Mouse (Mus musculus) forebrain, embryonic 14.5 days (tissue): Measurements from ENCODE around the gene Bloc1s2. TPM values are rescaled to one million over a fixed set of nuclear protein-coding genes. Genes with fewer than 3 reads are reported as not detected.

ENCODE experiments used
- ATAC-seq: fragments of 200-750 bp; cut with Nextera tagmentation; 2 replicates; pipeline ENCODE4 v1.8.0; 2017; ENCODE audit warnings: mild to moderate bottlenecking, moderate library complexity
- DNase-seq: peaks from one replicate; pipeline ENCODE4 v3.0.0-alpha.2; 2015; ENCODE audit warnings: low spot score
- H3K27ac ChIP-seq: fragments of 300-500 bp; sonication (generic); 2 replicates; pipeline ENCODE4 v1.5.1; 2014; ENCODE audit warnings: low read depth, mild to moderate bottlenecking, control low read depth, low read length, moderate library complexity
- H3K27me3 ChIP-seq: fragments of 300-500 bp; sonication (generic); replicated peaks from 2 replicates; pipeline ENCODE4 v1.6.1; 2014; ENCODE audit warnings: low read length, control low read depth, mixed read lengths; ENCODE audit not compliant: control insufficient read depth, insufficient read depth
- H3K36me3 ChIP-seq: fragments of 300-500 bp; sonication (generic); 2 replicates; pipeline ENCODE4 v1.6.1; 2014; ENCODE audit warnings: low read length, control low read depth; ENCODE audit not compliant: control insufficient read depth, insufficient read depth
- H3K4me1 ChIP-seq: fragments of 300-500 bp; sonication (generic); 2 replicates; pipeline ENCODE4 v1.6.1; 2014; ENCODE audit warnings: antibody characterized with exemption, low read length, control low read depth; ENCODE audit not compliant: control insufficient read depth, insufficient read depth
- H3K4me2 ChIP-seq: fragments of 300-500 bp; sonication (generic); 2 replicates; pipeline ENCODE4 v1.6.1; 2014; ENCODE audit warnings: mild to moderate bottlenecking, control low read depth, low read length
- H3K4me3 ChIP-seq: fragments of 300-500 bp; sonication (generic); 2 replicates; pipeline ENCODE4 v1.5.1; 2014; ENCODE audit warnings: low read depth, low read length, control low read depth
- H3K9ac ChIP-seq: fragments of 300-500 bp; sonication (generic); 2 replicates; pipeline ENCODE4 v1.6.1; 2014; ENCODE audit warnings: mild to moderate bottlenecking, low read length, control low read depth, moderate library complexity
- H3K9me3 ChIP-seq: fragments of 300-500 bp; sonication (generic); replicated peaks from 2 replicates; pipeline ENCODE4 v1.6.1; 2016; ENCODE audit warnings: low read length, control low read depth, mixed read lengths; ENCODE audit not compliant: control insufficient read depth
- WGBS: fragments of 180-500 bp; shearing (Covaris S2); extraction: QIAGEN DNeasy Blood & Tissue Kit; methylation state at CpG from one replicate; pipeline ENCODE4 v1.1.7; 2014; 5-methylcytosine and 5-hydroxymethylcytosine counted together
- polyA plus RNA-seq: library from polyadenylated mRNA; unstranded; fragments of >200 nt; fragmentation: Nextera tagmentation; extraction: Ambion mirVana; gene quantifications from 2 replicates; pipeline ENCODE4 v1.2.1, GENCODE M21; 2014

Gene Bloc1s2
- polyA plus RNA-seq, 1 experiment from 2014 or later, result 165 TPM

GRCm38 (mm10) chr19:44111706-44112105, 34.5 kb downstream of the Bloc1s2 start:
- Histone ChIP-seq H3K9me3 (no peaks in the 10 kb centered on the region), H3K4me3 (no peak overlapping the region), H3K36me3 (peaks cover 56% of the 10 kb centered on the region), H3K27me3 (no peaks in the 10 kb centered on the region), H3K27ac (no peak overlapping the region), H3K9ac (no peak overlapping the region), H3K4me2 (no peak overlapping the region), H3K4me1 (peaks cover 5% of the 10 kb centered on the region; the same call in 1 of the 2 replicates)
- ATAC-seq (no peak), DNase-seq (peak; percentile 53)
- WGBS, result 58% methylated on average over 7 of the region's 7 CpGs

GRCm38 (mm10) chr19:44110356-44110755, 35.9 kb downstream of the Bloc1s2 start:
- H3K36me3 ChIP-seq, result peaks cover 46% of the 10 kb centered on the region
- WGBS, result 92% methylated on average over 9 of the region's 9 CpGs
- H3K4me1 ChIP-seq, result peaks cover 12% of the 10 kb centered on the region
- H3K27ac ChIP-seq, result no peak overlapping the region
- H3K9ac ChIP-seq, result no peak overlapping the region
- no peaks in the 10 kb centered on the region for H3K9me3 ChIP-seq
- no peaks in the 10 kb centered on the region for H3K27me3 ChIP-seq
- DNase-seq, result no peak
- ATAC-seq, result no peak
- no peak overlapping the region for H3K4me3 ChIP-seq
- H3K4me2 ChIP-seq, result no peak overlapping the region

- DNase-seq, result no peak
- Histone ChIP-seq H3K4me1 (peaks cover 12% of the 10 kb centered on the region), H3K4me3 (no peak overlapping the region), H3K9me3 (no peaks in the 10 kb centered on the region), H3K27me3 (no peaks in the 10 kb centered on the region), H3K9ac (no peak overlapping the region), H3K36me3 (peaks cover 36% of the 10 kb centered on the region), H3K27ac (no peak overlapping the region), H3K4me2 (no peak overlapping the region)
- ATAC-seq, result no peak
Measured at GRCm38 (mm10) chr19:44108996-44109395, 37.2 kb downstream of the Bloc1s2 start.

GRCm38 (mm10) chr19:44107661-44108521, 38.4 kb downstream of the Bloc1s2 start:
- WGBS, result 30% methylated on average over 22 of the region's 22 CpGs
- no peaks in the 10 kb centered on the region for H3K27me3 ChIP-seq
- no peaks in the 10 kb centered on the region for H3K9me3 ChIP-seq
- peak overlapping the region; percentile 95 for H3K9ac ChIP-seq
- ATAC-seq (peak; percentile 42), DNase-seq (peak; percentile 3)
- no peak overlapping the region for H3K27ac ChIP-seq
- peaks cover 12% of the 10 kb centered on the region for H3K4me1 ChIP-seq
- H3K36me3 ChIP-seq, result peaks cover 25% of the 10 kb centered on the region
- peak overlapping the region; percentile 87 for H3K4me2 ChIP-seq
- peak overlapping the region; percentile 92 for H3K4me3 ChIP-seq

GRCm38 (mm10) chr19:44106831-44107660, 39.2 kb downstream of the Bloc1s2 start, which contains the start of gene Chuk:
TSS of gene Chuk (minus strand) at chr19:44107480.
- ATAC-seq (peak; percentile 100), DNase-seq (peak; percentile 99)
- H3K9ac ChIP-seq, result peak within 1 kb of the TSS; percentile 95
- peak within 1 kb of the TSS; percentile 48; the same call in 1 of the 2 replicates for H3K27ac ChIP-seq
- H3K9me3 ChIP-seq, result no peaks in the 10 kb centered on the region
- H3K36me3 ChIP-seq, result peaks cover 16% of the 10 kb centered on the region
- H3K4me3 ChIP-seq, result peak within 1 kb of the TSS; percentile 92
- no peaks in the 10 kb centered on the region for H3K27me3 ChIP-seq
- peak within 1 kb of the TSS; percentile 87 for H3K4me2 ChIP-seq
- WGBS, result 1% methylated on average over 64 of the region's 67 CpGs
- H3K4me1 ChIP-seq, result peaks cover 12% of the 10 kb centered on the region

- Histone ChIP-seq H3K36me3 (peaks cover 10% of the 10 kb centered on the region), H3K4me1 (peaks cover 12% of the 10 kb centered on the region), H3K27ac (no peak overlapping the region), H3K4me3 (no peak overlapping the region), H3K9me3 (no peaks in the 10 kb centered on the region), H3K9ac (no peak overlapping the region), H3K27me3 (no peaks in the 10 kb centered on the region), H3K4me2 (no peak overlapping the region)
- ATAC-seq (no peak), DNase-seq (no peak)
- WGBS, result 96% methylated on average over 1 of the region's 1 CpGs
Measured at GRCm38 (mm10) chr19:44104393-44104792, 41.9 kb downstream of the Bloc1s2 start.

GRCm38 (mm10) chr19:44103001-44103400, 43.2 kb downstream of the Bloc1s2 start:
- Histone ChIP-seq H3K4me1 (peaks cover 10% of the 10 kb centered on the region), H3K9me3 (no peaks in the 10 kb centered on the region), H3K4me2 (no peak overlapping the region), H3K36me3 (peaks cover 19% of the 10 kb centered on the region), H3K27ac (no peak overlapping the region), H3K9ac (no peak overlapping the region), H3K27me3 (no peaks in the 10 kb centered on the region), H3K4me3 (no peak overlapping the region)
- DNase-seq (no peak), ATAC-seq (no peak)
- WGBS, result 86% methylated on average over 3 of the region's 3 CpGs

GRCm38 (mm10) chr19:44100840-44101239, 45.4 kb downstream of the Bloc1s2 start:
- Histone ChIP-seq H3K36me3 (peaks cover 36% of the 10 kb centered on the region), H3K4me2 (no peak overlapping the region), H3K9me3 (peaks cover 1% of the 10 kb centered on the region; the same call in 1 of the 2 replicates), H3K4me3 (no peak overlapping the region), H3K9ac (no peak overlapping the region), H3K27me3 (no peaks in the 10 kb centered on the region), H3K27ac (no peak overlapping the region), H3K4me1 (no peaks in the 10 kb centered on the region)
- ATAC-seq (no peak), DNase-seq (no peak)
